Mouse (Mus musculus): ENCODE measurements at regions not wholly inside any gene's neighbourhood (a gene's known extent, or its start where the extent isn't known, plus 50 kb on each side); places are given as distances from the start of the nearest gene placed in this dataset.

- DNase-seq = no peak
- intact Hi-C loops (cut with DNase I) = no loop called here
These were observed 283.7 kb downstream of the Pten start for GRCm38 (mm10) chr19:33040991-33041390.

GRCm38 (mm10) chr19:33042760-33043159, 285.5 kb downstream of the Pten start:
- DNase-seq = no peak
- intact Hi-C loops (cut with DNase I) = no loop called here

- intact Hi-C loops (cut with DNase I) = no loop called here
- no peak for DNase-seq
These were observed 286.4 kb downstream of the Pten start for GRCm38 (mm10) chr19:33043696-33044095.

GRCm38 (mm10) chr19:33048754-33049442, 291.6 kb downstream of the Pten start:
- intact Hi-C loops (cut with DNase I) = no loop called here
- DNase-seq = no peak

DNA sequence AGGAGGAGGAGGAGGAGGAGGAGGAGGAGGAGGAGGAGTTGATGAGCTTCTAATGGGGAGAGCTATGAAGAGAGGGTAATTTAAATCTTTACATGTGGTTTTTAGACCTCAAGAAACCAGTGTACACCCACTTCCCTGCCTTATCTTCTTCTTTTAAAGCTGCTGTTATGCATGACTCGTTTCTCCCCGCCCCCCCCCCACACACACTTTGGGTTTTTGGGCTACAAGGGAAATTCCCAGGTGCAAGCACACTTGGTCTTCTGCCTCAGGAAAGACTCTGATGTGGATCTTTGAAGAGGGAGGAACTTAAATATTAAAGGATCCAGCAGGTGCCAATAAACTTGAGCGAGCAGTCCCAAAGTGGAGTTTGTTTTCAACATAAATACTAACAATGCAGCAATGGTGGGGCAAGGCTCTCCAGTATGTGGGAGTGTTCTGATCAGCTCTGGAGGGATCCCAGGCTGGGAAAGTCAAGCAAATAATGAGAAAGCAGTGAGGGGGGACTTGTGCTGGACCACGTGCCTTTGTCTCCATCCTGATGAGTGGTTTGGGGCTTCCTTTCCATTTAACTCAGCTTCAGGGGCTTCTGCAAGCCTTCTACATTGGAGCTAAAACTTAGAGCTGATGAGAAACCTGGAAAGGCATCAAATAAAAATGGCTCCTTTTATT, 296.0 kb downstream of the Pten start:
- no peak for DNase-seq
- intact Hi-C loops (cut with DNase I) = no loop called here

- intact Hi-C loops (cut with DNase I) = no loop called here
- DNase-seq = no peak
These were observed 299.1 kb downstream of the Pten start for GRCm38 (mm10) chr19:33056372-33056791.

DNA sequence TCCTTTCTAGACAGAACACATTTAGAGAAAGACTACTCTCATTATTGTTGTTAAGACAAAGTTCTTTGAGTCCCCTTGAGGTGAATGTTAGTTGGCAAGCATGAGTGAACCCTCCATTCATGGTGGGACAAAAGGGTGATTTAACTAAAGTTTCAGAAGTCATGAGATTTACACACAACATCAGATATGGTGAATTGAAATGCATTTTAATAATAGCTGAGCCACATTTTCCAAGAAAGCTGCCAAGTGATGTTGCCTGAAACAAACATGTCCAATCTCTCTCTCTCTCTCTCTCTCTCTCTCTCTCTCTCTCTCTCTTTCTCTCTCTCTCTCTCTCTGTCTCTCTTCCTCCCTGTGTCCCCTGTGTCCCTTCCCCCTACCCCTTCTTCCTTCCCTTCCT, 303.7 kb downstream of the Pten start:
- intact Hi-C loops (cut with DNase I) = no loop called here
- DNase-seq = no peak

DNA sequence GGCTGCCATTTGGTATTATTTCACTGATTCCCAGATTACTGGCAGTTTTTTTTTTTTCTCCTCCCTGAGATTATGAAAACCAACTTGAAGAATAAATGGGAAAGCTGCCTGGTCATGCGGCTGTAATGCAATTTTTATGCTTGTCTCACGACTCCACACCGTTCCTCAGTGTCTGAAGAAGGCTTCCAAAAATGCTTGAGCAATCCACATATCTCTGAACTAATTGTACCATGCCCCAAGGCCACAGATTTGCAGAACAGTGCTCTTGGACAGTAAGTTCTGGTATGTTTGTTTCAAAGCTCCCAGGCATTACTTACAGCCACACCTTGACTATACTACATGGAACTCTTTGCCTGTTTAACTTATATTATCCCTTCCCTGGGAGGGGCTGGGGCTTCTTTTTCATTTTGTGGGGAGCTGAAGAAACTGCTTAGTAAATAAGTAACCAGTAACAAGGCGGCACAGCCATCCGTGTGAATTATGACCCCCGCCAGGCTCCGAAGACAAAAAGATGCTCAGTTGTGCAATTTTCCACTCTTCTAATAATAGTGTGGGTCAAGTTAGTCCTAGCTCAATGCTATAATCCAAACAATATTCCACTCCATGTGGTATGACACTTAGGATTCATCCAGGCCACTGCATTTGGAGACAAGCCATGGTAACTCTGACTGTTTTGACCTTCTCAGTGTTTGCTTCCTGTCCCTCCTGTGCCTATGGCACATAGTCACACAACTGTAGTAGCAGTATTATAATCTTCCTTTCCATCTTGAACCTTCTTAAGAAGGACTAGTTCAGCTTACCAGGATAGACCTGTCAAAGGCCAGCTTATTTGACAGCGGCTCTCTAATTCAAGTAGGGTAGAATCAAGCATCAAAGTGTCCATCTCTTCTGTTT, 305.1 kb downstream of the Pten start:
- DNase-seq = no peak

DNA sequence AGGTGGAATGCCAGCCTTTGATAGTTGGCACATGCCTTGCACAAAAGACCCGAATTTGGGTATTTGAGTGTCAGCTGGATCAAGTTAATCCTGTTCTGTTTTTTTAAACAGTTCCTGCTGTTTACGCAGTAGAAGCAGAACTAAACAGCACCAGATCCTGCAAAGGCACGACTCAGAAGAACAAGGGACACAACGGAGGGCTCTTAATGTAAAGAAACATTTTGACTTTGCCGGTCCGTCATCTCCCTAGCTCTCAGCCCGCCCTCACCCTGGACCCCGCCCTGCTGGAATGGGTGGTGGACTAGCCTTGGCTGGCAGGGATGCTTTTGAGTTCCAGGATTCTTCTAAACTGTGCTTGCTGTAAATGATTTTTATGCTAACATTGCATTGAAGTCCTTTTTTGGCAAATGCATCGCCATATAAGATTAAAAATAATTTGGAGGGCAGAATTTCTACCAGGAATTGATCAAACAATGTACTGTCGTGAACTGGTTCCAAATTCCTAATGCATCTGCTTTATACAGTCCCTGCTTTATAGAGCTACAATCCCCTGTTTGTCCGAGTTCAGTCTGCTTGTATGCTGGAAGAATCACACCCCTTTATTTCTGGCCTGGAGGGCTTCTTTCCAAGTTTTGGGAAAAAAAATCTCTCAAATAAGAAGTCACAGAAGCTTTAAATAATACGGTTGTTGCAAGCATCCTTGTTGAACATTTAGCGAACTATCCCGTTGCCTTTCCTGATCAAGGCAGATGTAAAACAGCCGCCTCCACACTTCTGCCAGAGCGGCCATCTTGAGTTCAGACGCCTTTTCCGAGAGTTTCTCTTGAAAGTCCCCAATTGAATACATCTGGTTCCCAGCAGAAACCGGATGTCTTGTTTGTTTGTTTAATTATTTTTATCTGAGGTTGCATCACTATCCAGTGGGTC, 308.2 kb downstream of the Pten start:
- peak; percentile 7 for DNase-seq
- intact Hi-C loops (cut with DNase I) = no loop called here

More for the DNA sequence above, 305.1 kb downstream of the Pten start:
- intact Hi-C loops (cut with DNase I) = no loop called here

DNA sequence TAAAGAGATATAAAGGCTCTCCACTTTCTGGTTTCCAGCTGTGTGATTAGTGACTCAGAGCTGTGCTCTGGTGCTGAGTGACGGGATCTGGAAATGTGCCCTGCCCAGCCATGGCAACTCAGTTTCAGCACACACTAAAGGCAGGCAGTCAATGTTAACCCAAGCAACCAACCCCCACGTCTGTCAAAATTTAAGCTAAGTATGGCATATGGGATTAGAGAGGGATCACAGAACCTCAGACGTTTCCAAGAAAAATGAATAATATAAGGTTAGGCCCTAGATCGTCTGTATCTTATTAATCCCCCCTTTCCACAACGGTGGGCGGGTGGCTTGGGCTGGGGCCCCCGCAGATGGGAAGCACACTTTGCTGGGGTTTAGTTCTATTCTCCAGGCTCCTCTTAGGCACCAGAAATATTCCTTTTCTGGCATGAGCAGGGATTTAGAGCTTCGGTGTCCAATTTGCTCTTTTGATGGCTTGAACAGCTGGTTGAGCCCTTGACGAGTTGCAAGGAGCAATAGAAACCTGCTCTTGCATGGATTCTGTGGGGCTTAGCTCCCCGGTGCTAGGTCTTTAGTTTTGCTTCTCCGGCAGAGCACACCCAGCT, 311.2 kb downstream of the Pten start:
- no peak for DNase-seq
- intact Hi-C loops (cut with DNase I) = no loop called here

DNA sequence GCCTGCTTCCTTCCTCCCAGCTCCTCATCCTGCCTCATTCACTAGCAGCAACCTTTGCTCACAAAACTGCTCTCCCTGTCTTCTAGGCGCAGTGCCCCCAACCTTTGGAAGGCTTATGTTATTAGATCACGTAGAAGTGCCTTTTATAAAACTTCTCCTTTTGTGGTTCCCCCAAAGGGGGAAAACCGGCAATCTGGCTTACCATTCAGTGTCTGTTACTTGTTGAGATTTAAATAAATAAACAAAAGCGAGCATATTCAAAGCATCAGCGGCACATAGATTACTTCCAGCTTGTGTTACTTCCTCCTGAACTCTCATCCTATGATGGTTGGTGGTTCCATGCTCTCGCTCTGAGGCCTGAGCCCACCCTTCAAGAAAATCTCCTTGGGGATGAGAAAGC, 312.5 kb downstream of the Pten start:
- intact Hi-C loops (cut with DNase I) = no loop called here
- DNase-seq = no peak

GRCm38 (mm10) chr19:33072299-33072698, 315.0 kb downstream of the Pten start:
- DNase-seq = no peak
- intact Hi-C loops (cut with DNase I) = no loop called here

- DNase-seq = no peak
- intact Hi-C loops (cut with DNase I) = no loop called here
These were observed 317.2 kb downstream of the Rnls start for GRCm38 (mm10) chr19:33074907-33075306.

DNA sequence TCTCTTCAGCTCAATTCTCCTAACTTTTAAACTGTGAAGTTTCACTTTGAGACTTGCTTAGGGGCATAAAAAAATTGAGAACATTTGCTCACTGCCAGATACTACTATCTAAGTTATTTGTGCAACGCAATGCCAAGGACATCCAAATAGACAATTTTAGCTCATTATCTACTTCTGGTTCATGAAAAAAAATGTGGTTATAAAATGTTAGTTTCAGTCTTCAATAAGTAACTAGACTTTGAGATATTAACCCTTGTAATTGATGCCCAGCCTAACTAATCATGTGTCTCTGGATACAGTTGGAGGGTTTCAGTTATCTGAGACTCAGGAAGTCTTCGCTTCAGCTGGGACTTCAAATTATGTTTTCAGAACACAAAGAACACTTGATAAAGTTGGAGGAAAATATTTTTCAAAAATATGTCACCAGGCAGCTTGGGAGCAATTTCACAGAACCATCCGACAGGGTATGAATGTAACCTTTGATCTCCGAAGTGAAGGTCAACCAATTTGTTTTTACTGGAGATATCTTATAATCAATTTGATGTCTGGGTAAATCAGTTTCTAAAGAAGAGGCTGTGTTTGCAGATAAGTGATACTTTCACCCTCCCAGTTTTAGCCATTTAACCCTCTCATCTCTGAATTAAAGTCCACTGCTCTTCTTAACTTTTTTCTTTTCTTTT, 313.3 kb downstream of the Rnls start:
- no peak for DNase-seq
- intact Hi-C loops (cut with DNase I) = no loop called here

- DNase-seq = no peak
- intact Hi-C loops (cut with DNase I) = no loop called here
These were observed 312.1 kb downstream of the Rnls start for GRCm38 (mm10) chr19:33079959-33080358.

DNA sequence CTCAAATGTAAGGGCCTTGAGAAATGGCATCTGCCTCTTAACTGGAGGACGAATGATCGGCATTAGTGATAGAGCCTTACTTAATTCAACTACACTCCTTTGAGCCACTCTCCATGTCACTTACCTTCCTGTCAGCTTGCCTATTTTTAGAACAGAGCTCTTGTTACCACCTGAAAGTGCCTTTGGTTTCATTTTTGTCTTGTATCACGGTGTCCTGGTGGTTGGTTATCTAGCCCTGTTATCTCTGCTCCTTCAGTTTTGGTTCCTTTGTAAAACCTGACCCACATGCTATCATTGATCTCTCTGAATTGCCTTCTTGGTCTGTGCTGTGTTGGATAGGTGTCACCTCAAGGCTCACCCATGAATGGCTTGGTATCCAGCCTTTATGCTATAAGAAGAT, 310.6 kb downstream of the Rnls start:
- intact Hi-C loops (cut with DNase I) = no loop called here
- DNase-seq = no peak

DNA sequence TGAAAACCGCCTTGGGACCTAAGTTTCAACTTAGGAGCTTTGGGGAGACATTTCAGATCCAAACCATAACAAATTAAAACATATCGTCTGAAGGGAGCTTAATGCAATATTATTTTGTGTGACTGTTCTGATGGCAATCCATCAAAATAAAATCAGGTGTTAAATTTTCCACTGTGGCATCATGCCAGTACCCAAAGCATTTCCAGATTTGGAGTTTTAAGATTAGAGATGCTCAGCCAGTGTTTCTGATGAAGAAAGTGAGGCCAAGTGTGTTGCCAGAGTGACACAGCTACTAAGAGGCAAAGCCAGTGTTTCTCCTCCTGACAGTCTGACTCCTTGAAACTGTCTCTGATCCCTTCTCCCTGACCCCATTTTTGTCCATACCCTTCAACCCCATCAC, 308.7 kb downstream of the Rnls start:
- DNase-seq = no peak
- intact Hi-C loops (cut with DNase I) = no loop called here

GRCm38 (mm10) chr19:33084683-33085082, 307.4 kb downstream of the Rnls start:
- intact Hi-C loops (cut with DNase I) = no loop called here

More at GRCm38 (mm10) chr19:33084683-33085082, 307.4 kb downstream of the Rnls start:
- no peak for DNase-seq

Measured in left cerebral cortex, postnatal 4 days (tissue).